Mouse (Mus musculus) left cerebral cortex, adult 18-20 months (tissue): ENCODE measurements around the gene Ehhadh. TPM values are rescaled to one million over a fixed set of nuclear protein-coding genes. Genes with fewer than 3 reads are reported as not detected.

ENCODE experiments used
- DNase-seq, 2 experiments: peaks; one replicate each; pipeline ENCODE4 v3.0.0; 2021 to 2022; ENCODE audit warnings: low spot score in 2 of 2, mixed read lengths in 1 of 2
- total RNA-seq, 2 experiments: library from RNA; stranded (reverse); gene quantifications; 2 replicates each; pipeline ENCODE4 v1.2.3; 2021

Ehhadh gene
- total RNA-seq, 2 experiments from 2014 or later, result 1.3 to 2.4 TPM

DNA sequence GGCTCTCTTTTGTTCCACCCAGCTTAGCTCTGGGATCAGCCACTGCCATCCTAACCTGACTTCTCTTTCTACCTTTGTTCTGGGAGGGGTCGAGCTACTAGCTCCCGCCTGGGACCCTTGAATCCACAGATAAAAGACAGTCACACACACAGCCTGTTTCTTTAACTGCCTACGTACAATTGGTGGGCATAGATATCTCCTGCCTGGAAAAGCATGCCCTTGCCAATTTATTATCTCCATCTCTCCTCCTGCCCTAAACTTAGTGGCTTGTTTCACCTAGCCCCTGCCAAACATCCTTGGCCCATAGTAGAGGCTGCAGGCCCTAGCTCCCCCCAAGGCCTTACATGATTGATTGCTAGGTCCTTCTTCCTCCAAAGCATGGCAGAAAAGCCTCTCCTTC is 46.1 kb downstream of the Ehhadh start:
- DNase-seq, result no peak

DNA sequence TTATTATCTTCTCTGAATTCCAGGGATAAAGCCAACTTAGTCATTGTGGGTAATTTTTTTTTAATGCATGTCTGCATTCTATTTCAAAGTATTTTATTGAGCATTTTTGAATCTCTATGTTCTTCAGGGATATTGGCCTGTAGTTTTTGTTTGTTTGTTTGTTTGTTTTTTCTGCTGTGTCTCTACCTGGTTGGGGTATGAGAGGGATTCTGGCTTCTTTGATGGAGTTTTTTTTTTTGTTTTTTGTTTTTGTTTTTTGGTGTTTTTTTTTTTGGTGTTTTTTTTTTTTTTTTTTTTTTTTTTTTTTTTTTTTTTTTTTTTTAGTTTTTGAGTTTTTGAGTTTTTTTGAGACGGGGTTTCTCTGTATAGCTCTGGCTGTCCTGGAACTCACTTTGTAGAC is 52.0 kb downstream of the Ehhadh start:
- DNase-seq, result no peak

DNA sequence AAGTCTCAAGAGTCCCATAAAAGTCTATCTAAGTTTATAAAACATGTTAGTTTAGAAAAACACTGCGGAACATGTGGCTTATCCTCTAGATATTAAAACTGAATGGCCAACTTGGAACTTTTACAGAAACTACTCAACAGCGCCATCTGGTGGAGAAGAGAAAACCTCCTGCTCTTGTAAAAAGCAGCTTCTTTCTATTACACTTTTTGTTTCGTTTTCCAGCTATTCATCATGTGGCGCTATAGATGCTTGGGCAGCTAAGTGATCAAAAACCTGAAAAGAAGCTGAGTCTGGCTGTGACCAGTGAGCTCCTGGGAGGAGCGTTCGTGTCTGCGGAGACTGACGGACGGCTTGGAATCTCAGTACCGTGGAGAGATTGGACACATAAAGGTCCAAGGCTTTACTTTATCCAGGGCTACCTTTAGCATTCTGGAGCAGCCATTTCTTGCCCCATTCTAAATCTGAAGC is 59.7 kb downstream of the Ehhadh start:
- peak; percentile 77 to 87 for DNase-seq

DNA sequence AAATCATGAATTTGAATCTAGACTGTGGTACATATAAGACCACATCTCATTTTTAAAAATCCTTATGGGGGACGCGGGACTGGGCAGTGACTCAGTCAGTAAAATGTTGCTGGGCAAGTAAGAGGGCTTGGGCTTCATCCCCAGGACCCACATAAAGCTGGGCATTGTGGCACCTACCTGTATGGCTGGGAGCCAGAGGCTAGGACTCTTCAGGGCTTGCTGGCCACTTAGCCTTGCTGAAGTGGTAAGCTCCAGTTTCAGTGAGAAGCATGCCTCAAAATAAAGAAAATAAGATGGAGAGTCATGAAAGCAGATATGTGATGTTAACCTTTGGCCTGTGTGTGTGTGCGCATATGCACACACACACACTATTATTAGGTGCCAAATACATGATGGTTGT is 60.2 kb downstream of the Ehhadh start:
- DNase-seq, result no peak

DNA sequence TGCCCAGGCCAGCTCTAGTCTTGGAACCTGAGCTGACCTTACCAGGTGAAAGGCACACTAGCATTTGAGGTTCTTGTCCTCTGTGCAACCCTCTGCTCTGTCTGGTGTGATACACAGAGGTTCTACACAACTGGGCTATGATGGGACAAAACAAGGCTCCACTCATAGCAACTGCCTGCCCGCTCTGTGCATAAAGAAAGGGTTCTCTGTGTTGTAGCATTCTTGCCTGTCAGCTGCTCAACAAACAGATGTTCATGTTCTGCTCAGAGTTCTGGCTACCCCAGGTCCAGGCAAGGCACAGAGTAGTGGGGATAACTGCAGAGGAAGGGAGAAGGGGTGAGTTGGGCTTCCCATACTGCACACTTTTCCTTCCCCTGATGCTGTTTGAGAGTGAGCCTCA is 63.3 kb downstream of the Ehhadh start:
- DNase-seq, result no peak

DNA sequence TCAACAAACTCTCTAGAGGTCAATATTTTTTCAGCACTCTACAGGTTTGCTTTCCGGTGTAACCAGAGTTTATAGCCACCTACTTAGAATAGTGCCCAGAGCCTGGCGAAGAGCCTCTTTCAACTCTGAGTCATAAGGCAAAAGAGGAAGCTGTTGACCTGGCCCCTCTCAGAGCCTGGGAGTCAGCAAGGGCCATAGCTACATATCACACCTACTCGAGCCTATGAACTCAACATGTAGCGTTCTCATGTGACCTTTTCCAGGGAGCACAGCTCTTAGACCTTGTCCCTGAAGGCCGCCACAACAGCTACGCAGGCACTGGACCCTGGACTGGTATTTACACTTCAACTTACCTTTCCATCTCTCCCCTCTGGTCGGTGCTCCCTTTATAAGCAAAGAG is 67.8 kb downstream of the Ehhadh start:
- DNase-seq, result no peak

DNA sequence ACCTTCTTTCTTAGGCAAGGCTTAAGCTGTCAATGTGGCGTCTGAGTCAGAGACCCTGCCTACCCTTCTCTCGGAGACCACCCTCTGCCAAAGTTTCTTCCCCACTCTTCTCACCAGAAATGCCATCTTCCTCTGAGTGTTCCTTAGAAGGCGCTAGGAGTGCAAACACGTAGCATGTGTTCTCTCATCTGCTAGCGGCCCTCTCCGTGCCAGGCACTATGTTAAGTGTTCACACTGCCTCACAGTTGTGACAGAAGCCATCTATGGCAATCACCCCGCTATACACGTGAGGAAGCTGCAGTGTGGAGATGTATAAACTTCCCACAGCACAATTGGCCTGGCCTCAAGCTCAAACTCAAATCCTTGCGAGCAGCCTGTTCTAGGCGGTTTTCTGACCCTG is 73.1 kb downstream of the Ehhadh start:
- DNase-seq, result no peak

Other genes with a start within 250 kb of the Ehhadh start
- gene 2510009E07Rik, start 93.1 kb downstream of the Ehhadh start, total RNA-seq, result 10 to 100 TPM; 47.0 to 56.8 TPM
- 10 to 100 TPM; 17.0 to 17.6 TPM for gene Map3k13, start 6.5 kb upstream of the Ehhadh start, total RNA-seq
- 10 to 100 TPM; 18.2 to 19.9 TPM for gene Tmem41a, start 159.7 kb upstream of the Ehhadh start, total RNA-seq
- gene Liph, start 207.9 kb upstream of the Ehhadh start, total RNA-seq, result under 1 TPM; 0.28 to 0.63 TPM
- gene Senp2, start 221.7 kb upstream of the Ehhadh start, total RNA-seq, result 100 to 1,000 TPM in 1 of 2 experiments, 10 to 100 TPM in 1; 95.3 to 100 TPM